Mouse (Mus musculus): ENCODE results near the gene Hps4. TPM values are rescaled to one million over a fixed set of nuclear protein-coding genes. Genes with fewer than 3 reads are reported as not detected.

Hps4 gene
- polyA plus RNA-seq (2015; fragmentation: Nextera tagmentation; extraction: Ambion mirVana): 30.1 and 37.6 TPM in 2 replicates

DNA sequence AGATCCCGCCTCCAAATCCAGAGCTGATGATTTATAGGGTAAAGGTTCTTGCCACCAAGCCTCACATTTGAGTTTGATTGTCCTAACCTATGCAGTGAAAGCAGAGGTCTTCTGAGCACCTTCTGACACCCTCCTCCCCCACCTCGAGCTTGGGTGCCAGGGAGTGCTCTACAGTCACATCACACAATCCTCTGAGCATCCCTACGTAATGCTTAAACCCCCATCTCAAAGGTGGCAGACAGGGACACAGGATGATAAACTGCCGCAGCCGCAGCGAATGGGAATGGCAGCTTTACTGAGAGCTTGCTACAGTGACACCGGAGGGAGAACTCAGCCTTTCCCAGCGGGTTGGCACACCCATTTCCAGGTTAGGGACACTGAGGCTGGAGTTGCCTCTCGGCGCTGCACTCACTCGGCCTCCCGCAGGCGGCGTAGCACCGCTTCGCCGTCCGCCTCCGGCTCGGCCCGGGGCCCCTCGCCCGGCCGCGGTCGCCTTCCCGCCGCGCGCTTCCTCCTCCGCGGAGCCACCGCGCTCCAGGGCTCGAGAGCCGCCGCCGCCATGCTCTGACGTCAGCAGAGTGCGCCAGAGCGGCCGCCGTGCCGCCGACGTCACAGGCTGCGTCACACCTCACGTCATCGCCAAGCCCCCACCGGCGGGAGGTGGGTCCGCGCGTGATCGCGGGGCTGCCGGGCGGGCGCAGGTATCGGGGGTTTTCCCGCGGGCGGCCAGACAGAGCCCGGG is at the start of gene Hps4, which contains the start of gene Srrd:
Gene Hps4, plus strand, starts transcription at position 621 of the 742 bp plus-strand sequence.
Gene Srrd, minus strand, starts transcription at position 578 of the 742 bp plus-strand sequence.
- no peaks in the 10 kb centered on the region for H3K27me3 ChIP-seq (replicated peaks; ENCODE audit: control insufficient read depth, insufficient read depth, low read length)
- H3K27ac ChIP-seq (ENCODE audit: low read length): peak within 1 kb of the TSS; percentile 46; the same call in 1 of the 2 replicates
- peaks cover 10% of the 10 kb centered on the region for H3K36me3 ChIP-seq (ENCODE audit: control insufficient read depth, insufficient read depth)
- H3K4me3 ChIP-seq (replicated peaks; ENCODE audit: low read length): peak within 1 kb of the TSS; percentile 61
- no peaks in the 10 kb centered on the region for H3K9me3 ChIP-seq (ENCODE audit: control insufficient read depth, low read length)
- ATAC-seq: peak; percentile 85
- 2% methylated on average over 45 of the region's 64 CpGs for WGBS
- H3K4me2 ChIP-seq (ENCODE audit: low read length): peak within 1 kb of the TSS; percentile 84
- H3K4me1 ChIP-seq (replicated peaks; ENCODE audit: control insufficient read depth, insufficient read depth, low read length): peaks cover 30% of the 10 kb centered on the region
- H3K9ac ChIP-seq (replicated peaks; ENCODE audit: low read depth, low read length): peak within 1 kb of the TSS; percentile 86

- Histone ChIP-seq H3K36me3 (ENCODE audit: control insufficient read depth, insufficient read depth) (no peaks in the 10 kb centered on the region), H3K9me3 (ENCODE audit: control insufficient read depth, low read length) (no peaks in the 10 kb centered on the region), H3K4me1 (replicated peaks; ENCODE audit: control insufficient read depth, insufficient read depth, low read length) (peaks cover 6% of the 10 kb centered on the region; the same call in 1 of the 2 replicates), H3K4me2 (ENCODE audit: low read length) (no peak overlapping the region), H3K27ac (ENCODE audit: low read length) (no peak overlapping the region), H3K9ac (replicated peaks; ENCODE audit: low read depth, low read length) (no peak overlapping the region), H3K4me3 (replicated peaks; ENCODE audit: low read length) (no peak overlapping the region), H3K27me3 (replicated peaks; ENCODE audit: control insufficient read depth, insufficient read depth, low read length) (no peaks in the 10 kb centered on the region)
- ATAC-seq: no peak
- 84% methylated on average over 2 of the region's 2 CpGs for WGBS
Measured at GRCm38 (mm10) chr5:112293800-112294199, 49.1 kb upstream of the Hps4 start.

GRCm38 (mm10) chr5:112294696-112295095 is 48.2 kb upstream of the Hps4 start:
- WGBS: 60% methylated on average over 4 of the region's 4 CpGs
- 0 out of 2 replicates have a peak, but pooled peaks cover 2% of the 10 kb centered on the region for H3K4me1 ChIP-seq (replicated peaks; ENCODE audit: control insufficient read depth, insufficient read depth, low read length)
- H3K36me3 ChIP-seq (ENCODE audit: control insufficient read depth, insufficient read depth): no peaks in the 10 kb centered on the region
- no peak overlapping the region for H3K4me2 ChIP-seq (ENCODE audit: low read length)
- ATAC-seq: no peak
- H3K9me3 ChIP-seq (ENCODE audit: control insufficient read depth, low read length): no peaks in the 10 kb centered on the region
- H3K9ac ChIP-seq (replicated peaks; ENCODE audit: low read depth, low read length): no peak overlapping the region
- no peak overlapping the region for H3K27ac ChIP-seq (ENCODE audit: low read length)
- no peaks in the 10 kb centered on the region for H3K27me3 ChIP-seq (replicated peaks; ENCODE audit: control insufficient read depth, insufficient read depth, low read length)
- no peak overlapping the region for H3K4me3 ChIP-seq (replicated peaks; ENCODE audit: low read length)

- ATAC-seq: no peak
- 37% methylated on average over 8 of the region's 8 CpGs for WGBS
Measured at GRCm38 (mm10) chr5:112295162-112295561, 47.7 kb upstream of the Hps4 start.

DNA sequence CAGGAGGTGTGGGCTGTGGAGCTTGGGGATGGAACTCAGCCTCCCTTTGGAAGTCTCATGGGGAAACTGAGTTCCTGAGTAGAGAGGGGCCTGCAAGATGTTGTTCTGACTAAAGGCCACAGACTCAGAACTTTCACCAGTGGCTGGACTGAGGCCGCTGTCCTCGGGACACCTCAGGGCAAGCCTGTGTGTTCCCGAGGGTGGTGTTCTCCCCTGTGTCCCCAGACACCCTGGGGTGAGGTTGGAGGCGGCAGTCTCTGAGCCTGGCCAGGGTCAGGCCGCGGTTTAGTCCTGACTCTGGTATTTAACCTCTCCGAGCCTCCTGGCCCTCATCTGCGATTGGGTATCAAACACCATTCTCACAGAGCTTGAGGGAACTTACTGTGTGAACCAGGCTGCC is 47.3 kb upstream of the Hps4 start:
- no peak overlapping the region for H3K4me2 ChIP-seq (ENCODE audit: low read length)
- ATAC-seq: no peak
- H3K9ac ChIP-seq (replicated peaks; ENCODE audit: low read depth, low read length): no peak overlapping the region
- no peak overlapping the region for H3K27ac ChIP-seq (ENCODE audit: low read length)
- H3K9me3 ChIP-seq (ENCODE audit: control insufficient read depth, low read length): no peaks in the 10 kb centered on the region
- H3K36me3 ChIP-seq (ENCODE audit: control insufficient read depth, insufficient read depth): no peaks in the 10 kb centered on the region
- H3K4me1 ChIP-seq (replicated peaks; ENCODE audit: control insufficient read depth, insufficient read depth, low read length): no peaks in the 10 kb centered on the region
- H3K27me3 ChIP-seq (replicated peaks; ENCODE audit: control insufficient read depth, insufficient read depth, low read length): no peaks in the 10 kb centered on the region
- 60% methylated on average over 8 of the region's 8 CpGs for WGBS
- H3K4me3 ChIP-seq (replicated peaks; ENCODE audit: low read length): no peak overlapping the region

More at GRCm38 (mm10) chr5:112295162-112295561, 47.7 kb upstream of the Hps4 start:
- no peak overlapping the region for H3K27ac ChIP-seq (ENCODE audit: low read length)
- H3K4me2 ChIP-seq (ENCODE audit: low read length): no peak overlapping the region
- H3K36me3 ChIP-seq (ENCODE audit: control insufficient read depth, insufficient read depth): no peaks in the 10 kb centered on the region
- no peaks in the 10 kb centered on the region for H3K4me1 ChIP-seq (replicated peaks; ENCODE audit: control insufficient read depth, insufficient read depth, low read length)
- no peak overlapping the region for H3K9ac ChIP-seq (replicated peaks; ENCODE audit: low read depth, low read length)
- H3K27me3 ChIP-seq (replicated peaks; ENCODE audit: control insufficient read depth, insufficient read depth, low read length): no peaks in the 10 kb centered on the region
- H3K9me3 ChIP-seq (ENCODE audit: control insufficient read depth, low read length): no peaks in the 10 kb centered on the region
- H3K4me3 ChIP-seq (replicated peaks; ENCODE audit: low read length): no peak overlapping the region

DNA sequence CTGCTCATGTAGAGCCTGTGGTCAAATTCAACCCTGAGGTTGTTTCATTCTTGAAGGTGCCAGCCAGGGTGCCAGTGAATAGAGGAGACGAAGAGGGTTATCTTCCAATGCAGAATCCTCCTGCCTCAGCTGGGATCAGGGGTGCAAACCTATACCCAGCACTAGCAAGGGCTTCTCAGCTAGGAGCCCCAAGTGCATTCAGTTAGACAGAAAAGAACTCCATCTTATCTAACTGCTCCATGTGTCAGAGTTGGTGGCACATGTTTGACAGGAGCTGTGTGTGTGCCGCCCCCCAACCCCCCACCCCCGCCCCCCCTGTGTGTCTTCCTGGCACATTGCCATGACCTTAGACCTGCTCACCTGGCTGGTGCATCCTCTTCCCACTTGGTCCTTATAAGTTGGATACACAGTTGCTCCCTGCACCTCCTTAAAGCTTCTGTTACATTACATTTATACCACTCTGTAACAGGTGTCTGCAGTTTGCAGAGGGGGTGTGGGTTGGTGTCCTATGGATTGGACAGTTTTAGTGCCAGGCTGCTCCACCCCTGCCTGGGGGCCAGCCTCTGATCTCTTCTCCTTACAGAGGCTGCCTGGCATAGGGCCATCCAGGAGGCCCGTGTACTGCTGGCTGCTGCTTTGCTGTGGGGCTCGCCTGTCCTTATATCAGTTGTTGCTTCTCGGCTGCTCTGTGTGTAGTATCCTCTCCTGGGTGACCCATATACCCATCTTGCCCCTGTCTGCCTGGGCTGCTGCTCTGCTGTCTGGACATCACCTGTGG is 46.3 kb upstream of the Hps4 start:
- Histone ChIP-seq H3K4me2 (ENCODE audit: low read length) (no peak overlapping the region), H3K4me3 (replicated peaks; ENCODE audit: low read length) (no peak overlapping the region), H3K9me3 (ENCODE audit: control insufficient read depth, low read length) (no peaks in the 10 kb centered on the region), H3K4me1 (replicated peaks; ENCODE audit: control insufficient read depth, insufficient read depth, low read length) (no peaks in the 10 kb centered on the region), H3K27ac (ENCODE audit: low read length) (no peak overlapping the region), H3K36me3 (ENCODE audit: control insufficient read depth, insufficient read depth) (no peaks in the 10 kb centered on the region), H3K9ac (replicated peaks; ENCODE audit: low read depth, low read length) (no peak overlapping the region), H3K27me3 (replicated peaks; ENCODE audit: control insufficient read depth, insufficient read depth, low read length) (no peaks in the 10 kb centered on the region)
- 58% methylated on average over 6 of the region's 6 CpGs for WGBS
- ATAC-seq: no peak

DNA sequence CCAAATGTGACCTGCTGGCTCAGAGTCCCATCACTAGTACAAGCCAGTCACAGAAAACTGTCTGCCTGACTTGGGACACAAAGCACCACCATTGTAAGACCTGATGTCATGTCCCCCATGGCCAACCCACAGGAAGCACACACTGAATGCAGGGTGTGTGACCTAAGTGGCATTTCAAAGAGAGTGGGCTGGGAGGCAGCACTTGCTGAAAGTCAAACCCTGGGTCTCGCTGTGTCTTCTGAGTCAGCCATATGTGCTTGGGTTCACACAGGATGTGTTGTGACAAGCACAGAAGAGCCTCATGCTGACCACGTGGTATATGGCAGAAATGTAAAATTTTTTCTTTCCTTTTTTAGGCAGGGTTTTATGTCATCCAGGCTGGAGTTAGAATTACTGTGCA is 45.6 kb upstream of the Hps4 start:
- no peak for ATAC-seq
- Histone ChIP-seq H3K4me3 (replicated peaks; ENCODE audit: low read length) (no peak overlapping the region), H3K27me3 (replicated peaks; ENCODE audit: control insufficient read depth, insufficient read depth, low read length) (no peaks in the 10 kb centered on the region), H3K36me3 (ENCODE audit: control insufficient read depth, insufficient read depth) (no peaks in the 10 kb centered on the region), H3K27ac (ENCODE audit: low read length) (no peak overlapping the region), H3K4me1 (replicated peaks; ENCODE audit: control insufficient read depth, insufficient read depth, low read length) (no peaks in the 10 kb centered on the region), H3K9ac (replicated peaks; ENCODE audit: low read depth, low read length) (no peak overlapping the region), H3K9me3 (ENCODE audit: control insufficient read depth, low read length) (no peaks in the 10 kb centered on the region), H3K4me2 (ENCODE audit: low read length) (no peak overlapping the region)
- 86% methylated on average over 2 of the region's 2 CpGs for WGBS

DNA sequence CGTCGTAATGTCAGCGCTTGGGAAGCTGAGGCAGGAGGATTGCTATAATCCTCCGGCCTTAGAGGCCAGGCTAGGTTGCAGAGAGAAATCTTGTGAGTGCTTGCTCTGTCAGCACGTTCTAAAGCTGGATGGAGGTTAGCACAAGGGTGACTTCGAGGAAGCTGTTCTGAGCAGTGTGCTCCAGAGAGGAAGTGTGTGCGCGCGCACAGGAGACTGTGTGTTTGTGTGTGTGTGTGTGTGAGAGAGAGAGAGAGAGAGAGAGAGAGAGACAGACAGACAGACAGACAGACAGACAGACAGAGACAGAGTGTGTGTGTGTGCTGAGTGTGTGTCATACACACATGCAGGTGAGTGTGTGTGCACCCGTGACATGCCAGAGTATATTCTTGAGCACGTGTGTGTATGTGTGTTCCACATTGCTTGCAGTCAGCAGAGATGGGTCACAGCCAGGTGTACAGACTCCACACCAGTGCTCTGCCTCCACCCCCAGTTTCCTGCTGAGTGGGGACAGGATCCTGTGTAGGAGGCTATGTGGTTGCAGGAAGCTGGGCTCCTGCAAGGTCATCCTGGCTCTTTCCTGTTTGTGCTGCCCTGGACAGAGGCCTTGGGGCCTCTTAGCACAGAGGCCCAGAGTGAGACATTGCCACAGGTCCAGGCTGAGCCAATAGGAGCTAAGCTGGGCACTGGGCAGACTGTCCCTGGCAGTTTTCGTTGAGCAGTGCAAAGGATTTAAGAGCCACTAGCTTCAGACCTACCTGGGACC is 44.5 kb upstream of the Hps4 start:
- Histone ChIP-seq H3K9ac (replicated peaks; ENCODE audit: low read depth, low read length) (no peak overlapping the region), H3K27me3 (replicated peaks; ENCODE audit: control insufficient read depth, insufficient read depth, low read length) (no peaks in the 10 kb centered on the region), H3K9me3 (ENCODE audit: control insufficient read depth, low read length) (no peaks in the 10 kb centered on the region), H3K36me3 (ENCODE audit: control insufficient read depth, insufficient read depth) (no peaks in the 10 kb centered on the region), H3K4me3 (replicated peaks; ENCODE audit: low read length) (no peak overlapping the region), H3K4me1 (replicated peaks; ENCODE audit: control insufficient read depth, insufficient read depth, low read length) (no peaks in the 10 kb centered on the region), H3K27ac (ENCODE audit: low read length) (no peak overlapping the region), H3K4me2 (ENCODE audit: low read length) (no peak overlapping the region)
- WGBS: 88% methylated on average over 12 of the region's 12 CpGs
- no peak for ATAC-seq

- ATAC-seq: no peak
- H3K4me1 ChIP-seq (replicated peaks; ENCODE audit: control insufficient read depth, insufficient read depth, low read length): no peaks in the 10 kb centered on the region
- H3K27me3 ChIP-seq (replicated peaks; ENCODE audit: control insufficient read depth, insufficient read depth, low read length): no peaks in the 10 kb centered on the region
- no peak overlapping the region for H3K9ac ChIP-seq (replicated peaks; ENCODE audit: low read depth, low read length)
- WGBS: 90% methylated on average over 4 of the region's 4 CpGs
- no peak overlapping the region for H3K27ac ChIP-seq (ENCODE audit: low read length)
- H3K4me2 ChIP-seq (ENCODE audit: low read length): no peak overlapping the region
- H3K9me3 ChIP-seq (ENCODE audit: control insufficient read depth, low read length): no peaks in the 10 kb centered on the region
- no peaks in the 10 kb centered on the region for H3K36me3 ChIP-seq (ENCODE audit: control insufficient read depth, insufficient read depth)
- H3K4me3 ChIP-seq (replicated peaks; ENCODE audit: low read length): no peak overlapping the region
Measured at GRCm38 (mm10) chr5:112299399-112299798, 43.5 kb upstream of the Hps4 start.

Measured in forebrain, embryonic 16.5 days (tissue).